Mouse (Mus musculus) kidney, adult 2 months (tissue): ENCODE measurements around the gene Gm38394.

Experiments
- CTCF ChIP-seq: fragments of 200-500 bp; conservative IDR thresholded peaks from 2 replicates; pipeline ENCODE4 v1.5.1; 2011; ENCODE audit warnings: low read depth, mild to moderate bottlenecking, control low read depth, low read length, moderate library complexity, mixed read lengths; ENCODE audit not compliant: insufficient read depth, insufficient read length
- POLR2A ChIP-seq: fragments of 200-500 bp; IDR thresholded peaks from one replicate; pipeline ENCODE4 v1.6.1; 2011; ENCODE audit warnings: low read depth, low read length, control low read depth

GRCm38 (mm10) chr1:133692195-133692594, 31.1 kb upstream of the Gm38394 start:
- TF ChIP-seq CTCF (no peak), POLR2A (no peak)
